Mouse (Mus musculus): Measurements from ENCODE around the gene Cpox.

DNA sequence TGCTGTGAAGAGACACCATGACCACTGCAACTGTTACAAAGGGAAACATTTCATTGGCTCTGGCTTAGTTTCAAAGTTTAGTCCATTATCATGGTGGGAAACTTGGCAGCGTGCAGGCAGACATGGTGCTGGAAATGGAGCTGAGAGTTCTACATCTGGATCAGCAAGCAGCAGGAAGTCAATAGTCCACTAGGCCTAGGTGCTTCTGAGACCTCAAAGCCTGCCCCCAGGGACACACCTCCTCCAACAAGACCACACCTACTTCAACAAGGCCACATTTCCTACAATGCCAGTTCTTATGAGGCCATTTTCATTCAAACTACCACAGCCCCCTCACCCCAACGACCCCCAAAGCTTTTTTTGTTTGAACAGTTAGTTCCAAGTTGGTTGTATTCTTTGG is 40.4 kb upstream of the Cpox start:
- TF ChIP-seq CHD1 (IDR thresholded peaks at IDR 0.05; ENCODE audit: low read depth, low read length) = no peak
- TF ChIP-seq E2F4 (IDR thresholded peaks at IDR 0.05; ENCODE audit: insufficient replicate concordance, low read depth, low read length) = no peak
- TF ChIP-seq ZC3H11A (IDR thresholded peaks at IDR 0.05; ENCODE audit: low read depth, low read length) = no peak
- no peak for TF ChIP-seq PAX5 (IDR thresholded peaks at IDR 0.05; ENCODE audit: low read length)
- TF ChIP-seq POLR2AphosphoS2 (IDR thresholded peaks at IDR 0.05; ENCODE audit: low read depth, low read length) = no peak
- no peak for TF ChIP-seq POLR2A (IDR thresholded peaks at IDR 0.05; ENCODE audit: low read depth, low read length)

Data from CH12.LX (cell line).